Mouse (Mus musculus) limb, embryonic 15.5 days (tissue): ENCODE measurements around the gene Fntb. TPM values are rescaled to one million over a fixed set of nuclear protein-coding genes. Genes with fewer than 3 reads are reported as not detected.

Experiments
- ATAC-seq: fragments of 200-750 bp; cut with Nextera tagmentation; 2 replicates; pipeline ENCODE4 v1.8.0; 2017; ENCODE audit warnings: low read depth, moderate TSS enrichment; ENCODE audit not compliant: insufficient number of reproducible peaks, low FRiP score, low TSS enrichment
- H3K27ac ChIP-seq: fragments of 300-500 bp; sonication (generic); 2 replicates; pipeline ENCODE4 v1.5.1; 2015; ENCODE audit warnings: moderate library complexity, mild to moderate bottlenecking, inconsistent platforms
- H3K27me3 ChIP-seq: fragments of 300-500 bp; sonication (generic); 2 replicates; pipeline ENCODE4 v1.6.1; 2015; ENCODE audit warnings: inconsistent platforms
- H3K36me3 ChIP-seq: fragments of 300-500 bp; sonication (generic); 2 replicates; pipeline ENCODE4 v1.6.1; 2015; ENCODE audit warnings: inconsistent platforms
- H3K4me1 ChIP-seq: fragments of 300-500 bp; sonication (generic); 2 replicates; pipeline ENCODE4 v1.6.1; 2015; ENCODE audit warnings: inconsistent platforms
- H3K4me2 ChIP-seq: fragments of 300-500 bp; sonication (generic); 2 replicates; pipeline ENCODE4 v1.6.1; 2015; ENCODE audit warnings: mild to moderate bottlenecking, inconsistent platforms
- H3K4me3 ChIP-seq: fragments of 300-500 bp; sonication (generic); 2 replicates; pipeline ENCODE4 v1.5.1; 2015; ENCODE audit warnings: mild to moderate bottlenecking, inconsistent platforms
- H3K9ac ChIP-seq: fragments of 300-500 bp; sonication (generic); 2 replicates; pipeline ENCODE4 v1.6.1; 2015; ENCODE audit warnings: inconsistent platforms
- H3K9me3 ChIP-seq: fragments of 300-500 bp; sonication (generic); 2 replicates; pipeline ENCODE4 v1.6.1; 2016; ENCODE audit warnings: inconsistent platforms
- WGBS: fragments of 180-500 bp; shearing (Covaris S2); methylation state at CpG from one replicate; pipeline ENCODE4 v1.1.7; 2015; 5-methylcytosine and 5-hydroxymethylcytosine counted together
- polyA plus RNA-seq: library from polyadenylated mRNA; unstranded; fragments of >200 nt; fragmentation: Nextera tagmentation; extraction: Ambion mirVana; gene quantifications from 2 replicates; pipeline ENCODE4 v1.2.1, GENCODE M21; 2015

The Fntb gene
- polyA plus RNA-seq: 47.7 and 48.8 TPM in 2 replicates

- Histone ChIP-seq H3K4me1 (peaks cover 7% of the 10 kb centered on the region), H3K4me2 (peak within 1 kb of the TSS; percentile 54), H3K27ac (peak within 1 kb of the TSS; percentile 82), H3K4me3 (peak within 1 kb of the TSS; percentile 67), H3K9ac (peak within 1 kb of the TSS; percentile 55), H3K27me3 (no peaks in the 10 kb centered on the region), H3K9me3 (no peaks in the 10 kb centered on the region), H3K36me3 (no peaks in the 10 kb centered on the region)
- peak; percentile 90 for ATAC-seq
- WGBS: under 1% methylated on average over 31 of the region's 31 CpGs
Observed at GRCm38 (mm10) chr12:76765354-76765851, at the start of gene Fntb, which contains the start of gene Churc1. TSS of gene Fntb (plus strand) at chr12:76765589. TSS of gene Churc1 (plus strand) at chr12:76765538.

GRCm38 (mm10) chr12:76718384-76718783, 47.0 kb upstream of the Fntb start:
- Histone ChIP-seq H3K4me3 (no peak overlapping the region), H3K9ac (no peak overlapping the region), H3K27ac (no peak overlapping the region), H3K4me1 (no peaks in the 10 kb centered on the region), H3K4me2 (no peak overlapping the region), H3K27me3 (no peaks in the 10 kb centered on the region), H3K9me3 (no peaks in the 10 kb centered on the region), H3K36me3 (no peaks in the 10 kb centered on the region)
- ATAC-seq: no peak
- 80% methylated on average over 4 of the region's 4 CpGs for WGBS

- no peaks in the 10 kb centered on the region for H3K9me3 ChIP-seq
- H3K4me3 ChIP-seq: no peak overlapping the region
- H3K27me3 ChIP-seq: no peaks in the 10 kb centered on the region
- H3K36me3 ChIP-seq: no peaks in the 10 kb centered on the region
- no peaks in the 10 kb centered on the region for H3K4me1 ChIP-seq
- no peak overlapping the region for H3K4me2 ChIP-seq
- no peak overlapping the region for H3K27ac ChIP-seq
- no peak for ATAC-seq
- no peak overlapping the region for H3K9ac ChIP-seq
Observed at GRCm38 (mm10) chr12:76720572-76720971, 44.8 kb upstream of the Fntb start.

- Histone ChIP-seq H3K27me3 (no peaks in the 10 kb centered on the region), H3K4me2 (no peak overlapping the region), H3K4me1 (no peaks in the 10 kb centered on the region), H3K9ac (no peak overlapping the region), H3K36me3 (no peaks in the 10 kb centered on the region), H3K27ac (no peak overlapping the region), H3K9me3 (no peaks in the 10 kb centered on the region), H3K4me3 (no peak overlapping the region)
- whole genome bisulfite sequencing: 57% methylated on average over 3 of the region's 3 CpGs
- no peak for ATAC-seq
Observed at GRCm38 (mm10) chr12:76722026-76722425, 43.4 kb upstream of the Fntb start.

GRCm38 (mm10) chr12:76727955-76728354, 37.4 kb upstream of the Fntb start:
- Histone ChIP-seq H3K36me3 (no peaks in the 10 kb centered on the region), H3K4me3 (no peak overlapping the region), H3K27ac (no peak overlapping the region), H3K9me3 (no peaks in the 10 kb centered on the region), H3K4me2 (no peak overlapping the region), H3K4me1 (no peaks in the 10 kb centered on the region), H3K27me3 (no peaks in the 10 kb centered on the region), H3K9ac (no peak overlapping the region)
- no peak for ATAC-seq
- WGBS: 91% methylated on average over 4 of the region's 4 CpGs

- 72% methylated on average over 16 of the region's 16 CpGs for WGBS
Observed at GRCm38 (mm10) chr12:76750866-76751459, 14.4 kb upstream of the Fntb start.

GRCm38 (mm10) chr12:76752652-76753318, 12.6 kb upstream of the Fntb start:
- 43% methylated on average over 14 of the region's 14 CpGs for WGBS
- H3K27ac ChIP-seq: no peak overlapping the region
- no peak for ATAC-seq
- H3K4me3 ChIP-seq: no peak overlapping the region
- no peaks in the 10 kb centered on the region for H3K36me3 ChIP-seq
- H3K9me3 ChIP-seq: no peaks in the 10 kb centered on the region
- no peak overlapping the region for H3K4me2 ChIP-seq
- no peak overlapping the region for H3K9ac ChIP-seq
- no peaks in the 10 kb centered on the region for H3K4me1 ChIP-seq
- H3K27me3 ChIP-seq: no peaks in the 10 kb centered on the region

More at GRCm38 (mm10) chr12:76750866-76751459, 14.4 kb upstream of the Fntb start:
- Histone ChIP-seq H3K4me2 (no peak overlapping the region), H3K4me3 (no peak overlapping the region), H3K9me3 (no peaks in the 10 kb centered on the region), H3K27me3 (no peaks in the 10 kb centered on the region), H3K4me1 (no peaks in the 10 kb centered on the region), H3K27ac (no peak overlapping the region), H3K9ac (no peak overlapping the region), H3K36me3 (no peaks in the 10 kb centered on the region)
- ATAC-seq: no peak

- H3K4me2 ChIP-seq: peak overlapping the region; percentile 54
- H3K27ac ChIP-seq: peak overlapping the region; percentile 82; the same call in 1 of the 2 replicates
- H3K36me3 ChIP-seq: no peaks in the 10 kb centered on the region
- H3K9ac ChIP-seq: peak overlapping the region; percentile 55
- ATAC-seq: no peak
- peaks cover 7% of the 10 kb centered on the region for H3K4me1 ChIP-seq
- H3K4me3 ChIP-seq: peak overlapping the region; percentile 67
- 28% methylated on average over 20 of the region's 20 CpGs for WGBS
- H3K27me3 ChIP-seq: no peaks in the 10 kb centered on the region
- H3K9me3 ChIP-seq: no peaks in the 10 kb centered on the region
Observed at GRCm38 (mm10) chr12:76765901-76766630, 677 bp downstream of the Fntb start.

GRCm38 (mm10) chr12:76770841-76771500, 5.6 kb downstream of the Fntb start:
- no peak overlapping the region for H3K9ac ChIP-seq
- ATAC-seq: no peak

GRCm38 (mm10) chr12:76771540-76771939, 6.2 kb downstream of the Fntb start:
- 87% methylated on average over 5 of the region's 5 CpGs for WGBS
- Histone ChIP-seq H3K27me3 (no peaks in the 10 kb centered on the region), H3K9me3 (no peaks in the 10 kb centered on the region), H3K9ac (no peak overlapping the region), H3K4me1 (no peaks in the 10 kb centered on the region), H3K36me3 (peaks cover 4% of the 10 kb centered on the region; the same call in 1 of the 2 replicates), H3K4me2 (no peak overlapping the region), H3K4me3 (no peak overlapping the region), H3K27ac (no peak overlapping the region)
- no peak for ATAC-seq

More at GRCm38 (mm10) chr12:76770841-76771500, 5.6 kb downstream of the Fntb start:
- H3K4me3 ChIP-seq: no peak overlapping the region
- H3K27ac ChIP-seq: no peak overlapping the region
- WGBS: 78% methylated on average over 5 of the region's 5 CpGs
- H3K36me3 ChIP-seq: peaks cover 1% of the 10 kb centered on the region; the same call in 1 of the 2 replicates
- no peaks in the 10 kb centered on the region for H3K9me3 ChIP-seq
- H3K4me1 ChIP-seq: peaks cover 5% of the 10 kb centered on the region
- no peaks in the 10 kb centered on the region for H3K27me3 ChIP-seq
- H3K4me2 ChIP-seq: no peak overlapping the region

GRCm38 (mm10) chr12:76774652-76775051, 9.3 kb downstream of the Fntb start:
- H3K9ac ChIP-seq: no peak overlapping the region
- ATAC-seq: no peak
- H3K4me3 ChIP-seq: no peak overlapping the region
- no peak overlapping the region for H3K4me2 ChIP-seq
- H3K36me3 ChIP-seq: peaks cover 9% of the 10 kb centered on the region
- H3K9me3 ChIP-seq: no peaks in the 10 kb centered on the region
- no peak overlapping the region for H3K27ac ChIP-seq
- no peaks in the 10 kb centered on the region for H3K27me3 ChIP-seq
- 79% methylated on average over 3 of the region's 3 CpGs for WGBS
- no peaks in the 10 kb centered on the region for H3K4me1 ChIP-seq
